Mouse (Mus musculus): ENCODE data around the gene Uckl1. TPM values are rescaled to one million over a fixed set of nuclear protein-coding genes. Genes with fewer than 3 reads are reported as not detected.

Uckl1 gene
- total RNA-seq, 2 experiments from 2014 or later: 26.1 to 29.1 TPM

- intact Hi-C loops (cut with DNase I): no loop called here
- no peak for DNase-seq
- TF ChIP-seq CTCF (IDR thresholded peaks at IDR 0.05): no peak
- Histone ChIP-seq H3K4me3 (no peak overlapping the region), H3K27ac (no peak overlapping the region)
These were observed 59.2 kb downstream of the Uckl1 start for GRCm38 (mm10) chr2:181525526-181525925.

- peak; percentile 30 for DNase-seq
- intact Hi-C loops (cut with DNase I): loop anchor here (2.0 kb wide), 2 partner anchors 46 to 56 kb away; no protein-coding TSS in a partner anchor
- Histone ChIP-seq H3K4me3 (no peak overlapping the region), H3K27ac (no peak overlapping the region; the same call in 1 of the 2 replicates)
- TF ChIP-seq CTCF (IDR thresholded peaks at IDR 0.05): peak; percentile 81
These were observed 61.9 kb downstream of the Uckl1 start for GRCm38 (mm10) chr2:181522811-181523210.

DNA sequence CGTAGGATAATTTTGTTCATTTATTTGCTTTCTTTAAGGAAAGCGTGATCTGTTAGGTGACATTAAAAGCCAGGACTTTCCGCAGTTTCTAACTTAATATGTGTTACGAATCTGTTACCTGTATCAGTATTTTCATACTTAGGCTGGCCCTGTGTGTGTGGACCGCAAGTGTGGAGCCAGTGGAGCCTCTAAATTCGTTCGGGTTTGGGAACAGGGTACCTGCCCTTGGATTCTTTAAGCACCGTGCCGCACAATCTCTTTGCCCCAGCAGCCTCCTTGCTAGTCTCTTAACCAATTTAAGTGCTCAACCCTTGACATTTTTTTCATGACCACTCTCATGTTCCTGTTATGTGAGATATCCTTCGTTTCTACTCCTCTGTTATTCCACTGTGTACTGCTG, 63.2 kb downstream of the Uckl1 start:
- intact Hi-C loops (cut with DNase I): no loop called here
- Histone ChIP-seq H3K27ac (peak overlapping the region; percentile 99), H3K4me3 (peak overlapping the region; percentile 100)
- DNase-seq: no peak
- TF ChIP-seq CTCF (IDR thresholded peaks at IDR 0.05): no peak

GRCm38 (mm10) chr2:181520936-181521227, 63.8 kb downstream of the Uckl1 start:
- DNase-seq: no peak
- intact Hi-C loops (cut with DNase I): no loop called here
- peak overlapping the region; percentile 100 for H3K4me3 ChIP-seq
- TF ChIP-seq CTCF (IDR thresholded peaks at IDR 0.05): no peak
- H3K27ac ChIP-seq: peak overlapping the region; percentile 99

DNA sequence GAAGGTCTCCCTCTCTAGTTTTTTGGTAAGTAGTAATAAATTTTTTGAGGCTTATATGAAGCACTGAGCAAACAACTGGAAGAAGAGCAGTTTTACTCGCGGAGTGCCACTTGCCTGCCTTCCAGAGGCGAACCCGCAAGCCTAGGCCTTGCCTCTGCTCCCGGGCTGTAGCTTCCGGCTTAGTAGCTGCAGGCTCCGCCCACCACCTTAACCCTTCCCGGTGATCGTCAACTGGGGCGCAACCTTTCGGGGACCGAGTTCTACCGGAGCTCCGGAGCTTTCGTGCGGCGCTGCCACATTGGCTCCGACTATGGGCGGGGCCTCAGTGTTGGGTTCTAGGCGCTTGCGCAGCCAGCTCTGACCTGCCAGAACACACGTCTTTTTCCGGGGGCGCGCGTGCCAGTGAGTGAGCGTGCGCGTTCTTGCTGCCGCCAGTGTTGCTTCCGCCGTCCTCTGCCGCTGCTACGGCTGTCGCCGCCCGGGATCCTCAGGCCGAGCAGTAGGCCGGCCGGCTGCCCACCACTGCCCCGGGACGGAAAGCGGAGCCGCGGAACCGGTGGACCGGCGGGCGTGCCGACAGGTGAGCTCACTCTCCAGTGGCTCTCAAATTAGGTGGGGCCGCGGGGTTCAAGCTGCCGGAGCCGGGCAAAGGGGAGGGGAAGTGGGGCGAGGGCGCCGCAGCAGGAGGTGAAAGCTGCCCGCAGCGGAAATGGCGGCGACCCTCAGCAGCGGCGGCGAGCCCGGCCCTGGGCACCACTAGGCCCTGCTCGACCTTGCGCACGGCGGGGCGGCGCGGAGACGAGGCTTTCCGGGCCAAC, 64.4 kb downstream of the Uckl1 start, which contains the start of gene Dnajc5:
Gene Dnajc5 (plus strand): TSS at position 368 of the 818 bp plus-strand sequence.
- H3K4me3 ChIP-seq: peak within 1 kb of the TSS; percentile 100
- TF ChIP-seq CTCF (IDR thresholded peaks at IDR 0.05): no peak
- H3K27ac ChIP-seq: peak within 1 kb of the TSS; percentile 99
- intact Hi-C loops (cut with DNase I): no loop called here
- DNase-seq: peak; percentile 99

DNA sequence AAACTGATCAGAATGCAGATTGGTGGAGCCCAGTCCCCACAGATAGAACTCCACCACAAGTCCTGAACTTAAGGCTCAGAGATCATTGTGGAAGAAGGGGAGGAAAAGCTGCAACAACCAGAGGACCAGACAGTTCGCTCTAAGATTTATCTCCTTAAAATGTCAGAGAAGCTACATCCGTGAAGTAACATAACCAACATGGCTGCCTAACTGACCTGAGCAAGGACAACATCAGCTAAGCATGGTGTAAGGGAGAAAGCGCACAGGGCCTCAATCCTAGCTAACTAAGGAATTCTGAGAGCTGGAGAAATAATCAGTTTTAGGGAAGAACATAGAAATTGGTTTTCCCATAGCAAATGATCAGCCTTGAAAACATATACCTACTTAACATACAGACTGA, 65.5 kb downstream of the Uckl1 start:
- DNase-seq: no peak
- Histone ChIP-seq H3K4me3 (peak overlapping the region; percentile 100), H3K27ac (peak overlapping the region; percentile 99)
- intact Hi-C loops (cut with DNase I): no loop called here
- no peak for TF ChIP-seq CTCF (IDR thresholded peaks at IDR 0.05)

Small RNAs within 50 kb of the gene (microRNA-seq; reads per million reads assigned to microRNA genes)
- gene Mir7006: not detected

Other genes starting within 250 kb of the Uckl1 start
- 10 to 100 TPM; 13.7 to 14.8 TPM for gene Zgpat, start 220.0 kb downstream of the Uckl1 start, total RNA-seq (2021)
- 10 to 100 TPM; 23.6 to 30.8 TPM for gene Arfrp1, start 219.5 kb downstream of the Uckl1 start, total RNA-seq (2021)
- gene Lime1, start 204.8 kb downstream of the Uckl1 start, total RNA-seq (2021): 1 to 10 TPM; 5.8 to 6.2 TPM
- gene Zbtb46, start 125.5 kb downstream of the Uckl1 start, total RNA-seq (2021): 1 to 10 TPM; 4.9 to 6.7 TPM
- not detected for gene Abhd16b, start 91.7 kb downstream of the Uckl1 start, total RNA-seq (2021)
- gene Tpd52l2, start 87.8 kb downstream of the Uckl1 start, total RNA-seq (2021): 10 to 100 TPM; 47.0 to 52.5 TPM
- gene Dnajc5, start 64.4 kb downstream of the Uckl1 start, total RNA-seq (2021): 10 to 100 TPM; 43.7 to 46.6 TPM
- 10 to 100 TPM; 31.1 to 36.5 TPM for gene Prpf6, start 7.0 kb upstream of the Uckl1 start, total RNA-seq (2021)
- gene Zfp512b, start 7.9 kb upstream of the Uckl1 start, total RNA-seq (2021): 10 to 100 TPM; 17.6 to 20.3 TPM
- 1 to 10 TPM; 1.5 to 1.7 TPM for gene Samd10, start 14.3 kb upstream of the Uckl1 start, total RNA-seq (2021)
- gene Gm29797, start 72.1 kb upstream of the Uckl1 start, total RNA-seq (2021): not detected
- 10 to 100 TPM; 10.4 to 15.3 TPM for gene Sox18, start 86.7 kb upstream of the Uckl1 start, total RNA-seq (2021)
- 1 to 10 TPM; 6.9 to 7.6 TPM for gene Tcea2, start 95.4 kb upstream of the Uckl1 start, total RNA-seq (2021)
- gene Rgs19, start 109.1 kb upstream of the Uckl1 start, total RNA-seq (2021): 1 to 10 TPM; 2.7 to 2.8 TPM
- gene Lkaaear1, start 113.5 kb upstream of the Uckl1 start, total RNA-seq (2021): not detected
- not detected for gene Oprl1, start 130.1 kb upstream of the Uckl1 start, total RNA-seq (2021)
- gene Myt1, start 178.4 kb upstream of the Uckl1 start, total RNA-seq (2021): not detected